Mouse (Mus musculus): ENCODE measurements around the gene 6330409D20Rik. TPM values are rescaled to one million over a fixed set of nuclear protein-coding genes. Genes with fewer than 3 reads are reported as not detected.

6330409D20Rik gene
- total RNA-seq, 2 experiments from 2014 or later = 2.8 to 2.9 TPM

GRCm38 (mm10) chr2:32727435-32727834, 13.4 kb downstream of the 6330409D20Rik start:
- peak; percentile 69 to 91 for DNase-seq (ENCODE audit: low spot score in 2 of 2)

DNA sequence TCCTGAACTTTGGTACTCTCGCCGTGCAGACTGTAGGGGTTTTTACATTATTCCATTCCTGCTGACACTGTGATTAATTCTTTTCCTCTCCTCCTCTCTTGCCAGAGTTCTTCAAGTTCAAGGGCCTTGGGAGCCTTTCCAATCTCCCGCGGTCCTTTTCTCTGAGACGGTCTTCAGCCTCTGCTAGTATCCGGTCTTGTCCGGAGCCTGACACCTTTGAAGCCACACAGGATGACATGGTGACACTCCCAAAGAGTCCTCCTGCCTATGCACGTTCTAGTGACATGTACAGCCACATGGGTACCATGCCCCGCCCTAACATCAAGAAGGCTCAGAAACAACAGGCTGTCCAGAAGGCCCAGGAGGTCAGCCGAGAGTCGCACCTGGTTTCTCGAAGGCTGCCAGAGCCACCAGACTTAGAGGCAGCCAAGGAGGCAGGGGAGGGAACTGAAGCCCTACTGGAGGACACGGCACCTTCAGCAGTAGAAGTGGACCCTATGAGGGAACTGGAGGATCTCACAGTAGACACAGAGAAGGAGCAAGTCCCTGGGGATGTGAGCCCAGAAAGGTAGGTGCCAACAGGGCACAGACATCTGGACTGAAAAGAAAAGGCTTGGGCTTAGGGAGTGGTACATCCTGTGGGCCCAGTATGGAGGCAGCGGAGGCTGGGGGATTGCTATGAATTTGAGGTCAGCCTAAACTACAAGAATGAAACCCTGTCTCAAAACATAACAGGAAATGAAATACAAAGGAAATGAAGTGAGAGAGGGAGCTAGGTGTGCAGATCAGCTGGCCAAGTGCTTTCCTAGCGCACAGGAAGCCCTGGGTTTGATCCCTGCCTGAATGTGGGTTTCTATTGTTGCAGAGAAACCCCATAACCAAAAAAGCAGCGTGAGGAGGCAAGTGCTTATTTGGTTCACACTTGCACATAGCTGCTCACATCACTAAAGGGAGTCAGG, 15.7 kb downstream of the 6330409D20Rik start:
- DNase-seq (ENCODE audit: low spot score in 2 of 2) = no peak

GRCm38 (mm10) chr2:32724149-32724548, 16.7 kb downstream of the 6330409D20Rik start:
- DNase-seq (ENCODE audit: low spot score in 2 of 2) = no peak

GRCm38 (mm10) chr2:32722581-32722980, 18.2 kb downstream of the 6330409D20Rik start:
- no peak for DNase-seq (ENCODE audit: low spot score in 2 of 2)

GRCm38 (mm10) chr2:32722046-32722445, 18.8 kb downstream of the 6330409D20Rik start:
- DNase-seq (ENCODE audit: low spot score in 2 of 2) = no peak

GRCm38 (mm10) chr2:32720681-32721229, 20.1 kb downstream of the 6330409D20Rik start, which contains the start of gene Sh2d3c:
Gene Sh2d3c (plus strand): TSS chr2:32721055.
- no peak for DNase-seq (ENCODE audit: low spot score in 2 of 2)

GRCm38 (mm10) chr2:32720053-32720452, 20.8 kb downstream of the 6330409D20Rik start:
- DNase-seq (ENCODE audit: low spot score in 2 of 2) = no peak

DNA sequence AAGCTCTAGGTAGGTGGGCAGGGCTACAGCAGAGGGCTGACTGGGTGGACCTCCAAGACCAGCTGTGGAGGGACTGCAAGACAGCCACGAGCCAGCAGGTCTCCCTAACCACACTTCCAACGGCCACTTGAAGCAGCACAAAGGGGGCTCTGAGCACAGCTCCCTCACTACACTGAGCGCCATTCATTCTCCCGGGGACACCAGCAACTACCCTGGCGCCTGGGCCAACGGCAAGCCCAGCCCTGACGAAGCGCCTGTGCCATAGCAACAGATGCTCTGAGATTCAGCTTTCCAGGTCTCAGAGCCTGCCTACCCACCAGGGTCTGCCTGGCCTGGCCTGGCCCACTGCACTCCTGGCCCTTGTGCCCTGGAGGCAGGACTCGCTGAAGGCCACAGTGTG, 22.1 kb downstream of the 6330409D20Rik start:
- peak; percentile 41 to 70 for DNase-seq (ENCODE audit: low spot score in 2 of 2)

DNA sequence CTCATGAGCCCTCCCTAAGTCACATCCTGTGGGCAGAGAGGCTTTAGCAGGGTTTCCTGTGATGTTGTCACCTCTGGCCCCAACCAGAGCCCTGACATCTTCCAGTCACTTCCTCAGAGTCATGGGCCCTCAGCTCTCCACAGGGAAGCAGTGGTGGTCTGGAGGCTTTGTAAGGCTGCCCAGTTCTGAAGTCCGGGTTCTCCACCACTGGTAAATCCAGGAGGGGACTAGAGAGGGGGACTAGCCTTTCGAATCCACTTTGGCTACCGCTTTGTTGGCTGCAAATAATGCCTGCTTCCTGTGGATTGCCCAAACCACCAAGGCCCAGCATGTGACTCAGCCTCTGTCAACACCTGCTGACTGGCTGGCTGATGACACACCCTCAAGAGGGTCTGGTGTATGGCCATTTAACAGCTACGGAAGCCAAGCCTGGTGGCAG, 25.8 kb downstream of the 6330409D20Rik start:
- no peak for DNase-seq (ENCODE audit: low spot score in 2 of 2)

DNA sequence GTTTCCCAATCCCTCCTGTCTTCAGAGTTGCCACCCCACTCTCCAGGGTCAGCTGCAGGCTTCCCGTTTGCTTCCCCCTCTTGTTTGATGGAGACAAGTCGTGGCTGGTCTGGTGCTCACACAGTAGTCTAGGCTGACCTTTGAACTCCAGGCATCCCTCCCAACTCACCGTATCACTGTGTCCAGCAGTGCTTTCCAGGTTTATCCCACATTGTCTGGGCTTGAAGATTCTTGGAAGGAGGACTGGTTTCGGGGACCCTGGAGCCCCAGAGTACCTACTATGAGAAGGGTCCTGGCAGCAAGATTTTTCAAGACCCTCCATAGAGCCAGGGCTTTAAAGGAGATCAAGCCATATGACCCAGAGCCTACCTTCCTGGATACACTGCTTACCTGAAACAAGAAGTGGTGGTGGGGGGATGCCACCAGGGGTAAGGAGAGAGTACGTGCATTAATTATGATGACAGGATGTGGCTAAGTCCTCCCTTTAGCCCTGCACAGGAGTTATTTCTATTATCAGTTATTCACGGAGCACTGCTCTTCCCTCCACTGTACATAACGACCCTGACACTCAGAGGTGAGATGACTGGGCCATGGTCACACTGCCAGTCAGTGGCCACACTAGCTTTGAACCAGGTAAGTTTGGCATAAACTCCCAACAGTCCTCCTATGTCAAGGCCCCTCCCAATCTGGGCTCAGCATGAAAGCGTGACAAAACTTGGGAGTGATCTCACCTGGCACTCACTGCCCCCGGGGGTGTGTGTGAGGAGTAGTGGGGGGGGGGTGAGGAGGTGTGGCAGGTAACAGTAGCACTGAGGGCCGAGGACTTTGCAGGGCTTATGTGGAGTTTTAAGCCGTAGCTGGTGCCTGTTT, 26.5 kb downstream of the 6330409D20Rik start:
- no peak for DNase-seq (ENCODE audit: low spot score in 2 of 2)

- peak; percentile 93 to 97 for DNase-seq (ENCODE audit: low spot score in 2 of 2)
Measured at GRCm38 (mm10) chr2:32712934-32713817, 27.6 kb downstream of the 6330409D20Rik start, which contains the start of gene Cdk9. Gene Cdk9 (minus strand): TSS chr2:32713076.

DNA sequence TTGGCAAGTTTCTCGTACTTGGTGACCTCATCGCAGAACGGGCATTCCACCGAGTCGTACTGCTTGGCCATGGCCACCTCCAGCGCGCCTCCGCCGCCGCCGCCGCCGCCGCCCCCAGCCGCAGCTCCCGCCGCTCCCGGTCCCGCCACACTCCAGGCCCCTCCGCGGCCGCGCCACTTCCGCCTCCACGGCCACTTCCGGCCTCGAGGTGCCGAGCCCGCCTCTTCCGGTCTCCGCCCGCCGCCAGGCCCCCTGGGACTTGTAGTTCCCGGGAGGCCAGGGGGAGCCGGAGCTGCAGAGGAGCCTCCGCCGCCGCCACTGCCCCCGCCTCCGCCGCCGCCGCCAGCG, 28.3 kb downstream of the 6330409D20Rik start:
- peak; percentile 94 for DNase-seq (ENCODE audit: low spot score in 2 of 2)

- peak; percentile 54 to 60 for DNase-seq (ENCODE audit: low spot score in 2 of 2)
Measured at GRCm38 (mm10) chr2:32712108-32712551, 28.7 kb downstream of the 6330409D20Rik start.

DNA sequence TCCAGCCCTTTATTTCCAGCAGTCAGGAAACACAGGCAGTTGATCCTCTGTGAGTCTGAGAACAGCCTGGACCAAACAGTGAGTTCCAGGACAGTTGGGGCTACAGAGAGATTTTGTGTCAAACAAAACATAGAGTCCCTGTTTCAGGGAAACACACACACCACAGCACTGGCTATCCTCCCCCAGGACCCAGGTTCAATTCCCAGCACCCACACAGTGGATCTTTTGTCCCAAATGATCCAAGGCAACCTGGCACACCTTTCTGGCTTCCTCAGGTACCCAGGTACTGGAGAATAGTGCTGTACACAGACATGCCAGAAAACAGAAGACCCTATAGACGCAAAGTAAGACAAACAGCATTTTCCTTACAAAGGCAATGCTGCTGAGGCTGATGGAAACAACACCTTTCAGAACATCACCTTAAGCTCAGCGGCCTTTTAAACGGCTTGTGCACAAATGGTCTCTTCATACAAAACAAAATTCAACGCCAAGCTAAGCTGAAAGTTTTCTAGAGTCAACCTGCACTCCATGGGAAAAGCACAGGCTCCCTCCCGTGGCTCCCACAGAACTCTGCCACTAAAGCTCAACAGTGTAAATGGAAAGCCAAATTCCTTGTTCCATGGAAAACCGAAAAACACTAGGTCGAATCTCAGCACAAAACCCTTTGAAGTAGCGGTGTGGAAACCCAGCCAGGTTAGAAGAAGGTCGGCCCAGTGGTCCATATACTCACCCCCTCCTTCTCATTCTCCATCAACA, 29.3 kb downstream of the 6330409D20Rik start:
- DNase-seq (ENCODE audit: low spot score in 2 of 2) = no peak

DNA sequence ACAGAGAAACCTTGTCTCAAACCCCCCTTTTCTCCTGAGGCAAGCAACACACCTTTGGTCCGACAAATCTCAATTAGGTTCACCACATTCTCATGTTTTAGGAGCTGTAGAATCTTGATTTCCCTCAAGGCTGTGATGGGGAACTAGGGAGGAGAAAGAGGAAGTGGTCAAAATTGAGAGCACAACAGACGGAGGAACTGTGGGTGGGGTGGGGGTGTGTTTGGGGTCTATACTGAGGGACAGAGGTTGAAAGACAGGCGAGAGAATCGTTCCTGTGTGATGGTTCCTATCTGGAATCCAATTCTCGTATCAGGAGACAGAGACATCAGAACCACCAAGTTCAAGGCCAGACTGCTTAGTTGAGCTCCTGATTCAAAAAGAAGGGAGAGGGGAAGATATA, 30.4 kb downstream of the 6330409D20Rik start:
- no peak for DNase-seq (ENCODE audit: low spot score in 2 of 2)

GRCm38 (mm10) chr2:32709521-32710137, 31.2 kb downstream of the 6330409D20Rik start:
- DNase-seq (ENCODE audit: low spot score in 2 of 2) = no peak

DNA sequence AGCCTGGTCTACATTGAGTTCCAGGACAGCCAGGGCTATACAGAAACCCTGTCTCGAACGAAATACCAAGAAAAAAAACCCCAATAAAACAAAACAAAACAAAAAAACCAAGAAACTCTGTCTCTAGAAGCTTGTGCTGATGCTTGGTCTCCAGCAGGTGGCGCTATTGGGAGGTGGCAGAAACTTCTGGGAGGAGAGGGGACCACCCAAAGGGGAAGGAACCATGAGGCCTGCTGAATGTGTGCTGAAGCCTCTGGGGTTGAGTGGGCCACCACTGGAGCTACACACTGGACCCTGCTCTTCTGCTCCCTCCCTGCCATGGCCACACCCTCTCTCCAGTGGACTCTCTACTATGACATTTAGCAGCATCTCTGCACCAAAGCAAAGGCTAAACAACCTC, 32.2 kb downstream of the 6330409D20Rik start:
- DNase-seq (ENCODE audit: low spot score in 2 of 2) = peak; percentile 42 to 51

DNA sequence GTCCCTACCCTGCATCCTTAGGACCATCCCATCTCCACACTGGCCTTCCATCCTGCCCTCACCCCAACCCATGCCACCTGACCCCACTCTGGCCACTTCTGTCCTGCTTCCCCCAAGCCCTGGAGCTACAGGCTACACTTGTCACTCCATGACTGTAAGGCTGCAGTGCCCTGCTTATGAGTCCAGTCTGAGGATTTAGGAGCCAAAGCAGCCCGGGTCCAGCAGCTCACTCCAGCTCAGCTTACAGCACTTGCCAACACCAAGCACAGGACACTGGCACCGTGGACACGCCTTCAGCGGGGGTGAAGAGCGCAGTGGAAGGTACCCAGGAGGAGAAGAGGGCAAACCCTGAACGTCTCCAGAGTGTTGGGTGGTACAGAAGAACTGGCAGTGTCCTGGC, 33.8 kb downstream of the 6330409D20Rik start:
- no peak for DNase-seq (ENCODE audit: low spot score in 2 of 2)

DNA sequence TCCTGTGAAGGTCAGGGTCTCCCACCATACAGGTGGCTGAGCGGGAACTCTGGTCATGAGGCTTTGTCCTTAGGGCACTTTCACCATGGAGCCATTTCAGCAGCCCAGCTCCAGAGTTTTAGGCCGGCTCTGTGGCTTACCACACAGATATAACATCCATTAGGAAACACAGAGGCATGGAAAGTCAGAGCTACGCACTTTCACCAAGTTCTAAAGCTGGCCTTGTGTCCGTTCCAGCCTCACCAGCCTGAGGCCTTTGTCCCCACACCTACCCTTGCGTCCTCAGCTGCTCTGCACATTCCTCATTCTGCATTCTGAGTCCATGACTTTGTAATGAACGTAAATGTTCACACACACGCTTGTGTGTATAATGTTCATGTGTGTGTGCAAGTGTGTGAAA, 35.8 kb downstream of the 6330409D20Rik start:
- no peak for DNase-seq (ENCODE audit: low spot score in 2 of 2)
